ENCODE assay signal across 13 mouse cellular contexts in genomic region chr17:75471644-75472253, GRCm38 (mm10). TPM values are rescaled to one million over a fixed set of nuclear protein-coding genes. Genes with fewer than 3 reads are reported as not detected.
A peak's percentile ranks its signal among the peaks of the same experiment; 100 is the strongest.
DNase-seq lines count a peak whose midpoint lies in the region; ATAC-seq and TF ChIP-seq lines count a peak whose summit lies in the region.
"Had no signal": no experiment of that assay in that cellular context is flagged by ENCODE, and none has a peak within 500 bp of the region (broad histone marks: within the 10 kb centered on the region; RNA-seq: fewer than 3 reads in every experiment).

No protein-coding gene starts in this region.

- H3K9ac ChIP-seq in embryonic facial prominence, embryonic 13.5 days, result no peak overlapping the region
- no peak overlapping the region; the same call in 1 of the 2 replicates for H3K9ac ChIP-seq in heart, embryonic 16.5 days (ENCODE audit: low read length)
- H3K9ac ChIP-seq in midbrain, postnatal 0 days (replicated peaks; ENCODE audit: low read length, poor library complexity, severe bottlenecking), result no peak overlapping the region
- H3K9ac ChIP-seq in midbrain, embryonic 14.5 days (replicated peaks; ENCODE audit: low read length), result no peak overlapping the region
- H3K9ac ChIP-seq: liver, embryonic 15.5 days had no signal

- no peak for TF ChIP-seq CTCF in midbrain, postnatal 0 days (IDR thresholded peaks at IDR 0.05)

- peaks cover 43% of the 10 kb centered on the region for H3K79me2 ChIP-seq in macrophage (ENCODE audit: inconsistent target)

- H3K9me3 ChIP-seq in embryonic facial prominence, embryonic 13.5 days, result no peaks in the 10 kb centered on the region
- no peaks in the 10 kb centered on the region for H3K9me3 ChIP-seq in embryonic facial prominence, embryonic 10.5 days
- no peaks in the 10 kb centered on the region for H3K9me3 ChIP-seq in heart, embryonic 16.5 days (replicated peaks; ENCODE audit: control insufficient read depth, low read length)
- H3K9me3 ChIP-seq in midbrain, postnatal 0 days (ENCODE audit: low read length), result no peaks in the 10 kb centered on the region
- no peaks in the 10 kb centered on the region for H3K9me3 ChIP-seq in midbrain, embryonic 14.5 days (ENCODE audit: control insufficient read depth, low read length)
- H3K9me3 ChIP-seq: liver, embryonic 15.5 days; midbrain, embryonic 10.5 days had no signal

- no peaks in the 10 kb centered on the region for H3K27me3 ChIP-seq in embryonic facial prominence, embryonic 13.5 days
- H3K27me3 ChIP-seq in embryonic facial prominence, embryonic 10.5 days (replicated peaks; ENCODE audit: low read depth, poor library complexity, severe bottlenecking), result no peaks in the 10 kb centered on the region
- no peaks in the 10 kb centered on the region for H3K27me3 ChIP-seq in heart, embryonic 16.5 days (ENCODE audit: control insufficient read depth, insufficient read depth, low read length)
- H3K27me3 ChIP-seq in midbrain, postnatal 0 days (ENCODE audit: insufficient read depth, low read length), result no peaks in the 10 kb centered on the region
- H3K27me3 ChIP-seq in midbrain, embryonic 14.5 days (ENCODE audit: control insufficient read depth, insufficient read depth, low read length), result no peaks in the 10 kb centered on the region
- H3K27me3 ChIP-seq: liver, embryonic 15.5 days had no signal

- H3K36me3 ChIP-seq in embryonic facial prominence, embryonic 13.5 days, result no peaks in the 10 kb centered on the region
- no peaks in the 10 kb centered on the region for H3K36me3 ChIP-seq in embryonic facial prominence, embryonic 10.5 days (replicated peaks)
- H3K36me3 ChIP-seq in heart, embryonic 16.5 days (ENCODE audit: control insufficient read depth, insufficient read depth), result no peaks in the 10 kb centered on the region
- no peaks in the 10 kb centered on the region for H3K36me3 ChIP-seq in midbrain, postnatal 0 days (ENCODE audit: insufficient read depth, low read length)
- H3K36me3 ChIP-seq in midbrain, embryonic 14.5 days (ENCODE audit: control insufficient read depth, insufficient read depth, low read length), result no peaks in the 10 kb centered on the region
- no peaks in the 10 kb centered on the region for H3K36me3 ChIP-seq in macrophage (ENCODE audit: inconsistent target)
- H3K36me3 ChIP-seq: liver, embryonic 15.5 days; midbrain, embryonic 10.5 days had no signal

- no peak for DNase-seq in embryonic facial prominence, embryonic 10.5 days (ENCODE audit: low spot score)
- DNase-seq in heart, adult 8-10 months (ENCODE audit: low spot score), result no peak
- peak; percentile 57 for DNase-seq in midbrain, postnatal 0 days (ENCODE audit: low spot score)
- DNase-seq in midbrain, embryonic 14.5 days, result no peak
- DNase-seq in thymus, postnatal 36 days, result no peak
- DNase-seq: adrenal gland, postnatal 25 days; kidney, adult 11 months had no signal

- H3K4me1 ChIP-seq in embryonic facial prominence, embryonic 13.5 days, result peaks cover 10% of the 10 kb centered on the region
- no peaks in the 10 kb centered on the region for H3K4me1 ChIP-seq in embryonic facial prominence, embryonic 10.5 days
- peaks cover 15% of the 10 kb centered on the region for H3K4me1 ChIP-seq in heart, embryonic 16.5 days (ENCODE audit: control insufficient read depth, insufficient read depth, low read length)
- H3K4me1 ChIP-seq in midbrain, postnatal 0 days (ENCODE audit: insufficient read depth, low read length), result no peaks in the 10 kb centered on the region
- H3K4me1 ChIP-seq in midbrain, embryonic 14.5 days (ENCODE audit: control insufficient read depth, insufficient read depth, low read length), result no peaks in the 10 kb centered on the region
- H3K4me1 ChIP-seq: midbrain, embryonic 10.5 days had no signal

- H3K27ac ChIP-seq in embryonic facial prominence, embryonic 13.5 days, result peak overlapping the region; percentile 19; the same call in 1 of the 2 replicates
- no peak overlapping the region for H3K27ac ChIP-seq in embryonic facial prominence, embryonic 10.5 days (replicated peaks)
- H3K27ac ChIP-seq in heart, embryonic 16.5 days (ENCODE audit: low read length), result peak overlapping the region; percentile 75
- H3K27ac ChIP-seq in midbrain, postnatal 0 days (ENCODE audit: low read depth, low read length), result no peak overlapping the region
- no peak overlapping the region for H3K27ac ChIP-seq in midbrain, embryonic 14.5 days (replicated peaks; ENCODE audit: low read depth, low read length)
- peak overlapping the region; percentile 53 for H3K27ac ChIP-seq in macrophage
- H3K27ac ChIP-seq: liver, embryonic 15.5 days; midbrain, embryonic 10.5 days had no signal

- WGBS in embryonic facial prominence, embryonic 13.5 days, result 85% methylated on average over 6 of the region's 6 CpGs
- WGBS in embryonic facial prominence, embryonic 10.5 days, result 91% methylated on average over 6 of the region's 6 CpGs
- WGBS in heart, embryonic 16.5 days, result 78% methylated on average over 6 of the region's 6 CpGs
- 77% methylated on average over 6 of the region's 6 CpGs for WGBS in midbrain, postnatal 0 days
- 84% methylated on average over 6 of the region's 6 CpGs for WGBS in midbrain, embryonic 14.5 days
- 97% methylated on average over 6 of the region's 6 CpGs for WGBS in macrophage (ENCODE audit: missing documents)

- H3K4me3 ChIP-seq in embryonic facial prominence, embryonic 13.5 days, result no peak overlapping the region
- H3K4me3 ChIP-seq in embryonic facial prominence, embryonic 10.5 days, result no peak overlapping the region
- H3K4me3 ChIP-seq in heart, embryonic 16.5 days (ENCODE audit: low read length), result no peak overlapping the region
- H3K4me3 ChIP-seq in midbrain, postnatal 0 days (ENCODE audit: low read depth, low read length), result no peak overlapping the region
- no peak overlapping the region for H3K4me3 ChIP-seq in midbrain, embryonic 14.5 days (replicated peaks; ENCODE audit: low read depth, low read length)
- H3K4me3 ChIP-seq in macrophage (ENCODE audit: inconsistent target), result no peak overlapping the region
- H3K4me3 ChIP-seq: liver, embryonic 15.5 days; midbrain, embryonic 10.5 days had no signal

- no peak for ATAC-seq in embryonic facial prominence, embryonic 13.5 days (ENCODE audit: insufficient number of reproducible peaks, insufficient read depth, low FRiP score, low TSS enrichment, low read depth)
- no peak for ATAC-seq in heart, embryonic 16.5 days (replicated peaks; ENCODE audit: extremely low read depth, insufficient read depth, low FRiP score)
- ATAC-seq in midbrain, postnatal 0 days (ENCODE audit: low FRiP score), result no peak
- no peak for ATAC-seq in midbrain, embryonic 14.5 days (ENCODE audit: low FRiP score, low TSS enrichment)

- no peak overlapping the region for H3K4me2 ChIP-seq in embryonic facial prominence, embryonic 13.5 days
- no peak overlapping the region for H3K4me2 ChIP-seq in heart, embryonic 16.5 days (ENCODE audit: low read depth, low read length)
- no peak overlapping the region for H3K4me2 ChIP-seq in midbrain, postnatal 0 days (ENCODE audit: low read depth, low read length, poor library complexity, severe bottlenecking)
- no peak overlapping the region for H3K4me2 ChIP-seq in midbrain, embryonic 14.5 days (ENCODE audit: low read length)
- H3K4me2 ChIP-seq: liver, embryonic 15.5 days had no signal

RNA-seq across cellular contexts. Expression of gene Rasgrp3, which starts 36.1 kb away (rescaled TPM):
- polyA plus RNA-seq in embryonic facial prominence, embryonic 13.5 days (2015; fragmentation: Nextera tagmentation; extraction: Ambion mirVana), result 10.1 and 10.7 TPM in 2 replicates
- polyA plus RNA-seq in embryonic facial prominence, embryonic 10.5 days (2016; fragmentation: Nextera tagmentation; extraction: Ambion mirVana), result 5.5 and 6.0 TPM in 2 replicates
- polyA plus RNA-seq in heart, embryonic 16.5 days (2015; fragmentation: Nextera tagmentation; extraction: Ambion mirVana), result 17.2 and 19.6 TPM in 2 replicates
- 10 to 100 TPM; 19.3 to 34.3 (median 30.2) TPM for total RNA-seq in heart, adult 8-10 months (2022)
- total RNA-seq in midbrain, postnatal 0 days (2014; rRNA removed), result 8.1 and 9.3 TPM in 2 replicates
- polyA plus RNA-seq in midbrain, postnatal 0 days (2015; fragmentation: Nextera tagmentation; extraction: Ambion mirVana), result 3.2 and 4.8 TPM in 2 replicates
- polyA plus RNA-seq in midbrain, embryonic 14.5 days (2014; fragmentation: Nextera tagmentation; extraction: Ambion mirVana), result 2.6 and 8.4 TPM in 2 replicates
- 10 to 100 TPM in 10 of 26 experiments, 1 to 10 TPM in 13, under 1 TPM in 3; 0.28 to 56.1 (median 3.7) TPM for total RNA-seq in macrophage (2018; cell fraction: chromatin; rRNA removed)
- total RNA-seq in macrophage (2018; cell fraction: cytosol; rRNA removed), result 10 to 100 TPM in 11 of 26 experiments, 1 to 10 TPM in 14, under 1 TPM in 1; 0.82 to 22.1 (median 5.2) TPM
- 10 to 100 TPM in 8 of 26 experiments, 1 to 10 TPM in 15, under 1 TPM in 3; 0.52 to 32.4 (median 6.2) TPM for total RNA-seq in macrophage (2018; cell fraction: nucleus; rRNA removed)
- 7.1 to 11.4 TPM (median 9.7 TPM) in 3 replicates for polyA plus RNA-seq in macrophage (2018)
- total RNA-seq: granulocyte monocyte progenitor cell, adult 5-6 weeks had no signal

Comparison
In these comparisons a context has a peak if more than half of its experiments do, and no peak if none do; other contexts are left out.
1. H3K27ac ChIP-seq: peak in embryonic facial prominence, embryonic 13.5 days (single experiment), heart, embryonic 16.5 days (single experiment) and macrophage (single experiment); none in embryonic facial prominence, embryonic 10.5 days (single experiment), midbrain, postnatal 0 days (single experiment) and midbrain, embryonic 14.5 days (single experiment).